Comparison of ENCODE assay signal across 9 mouse cellular contexts in the genomic region with DNA sequence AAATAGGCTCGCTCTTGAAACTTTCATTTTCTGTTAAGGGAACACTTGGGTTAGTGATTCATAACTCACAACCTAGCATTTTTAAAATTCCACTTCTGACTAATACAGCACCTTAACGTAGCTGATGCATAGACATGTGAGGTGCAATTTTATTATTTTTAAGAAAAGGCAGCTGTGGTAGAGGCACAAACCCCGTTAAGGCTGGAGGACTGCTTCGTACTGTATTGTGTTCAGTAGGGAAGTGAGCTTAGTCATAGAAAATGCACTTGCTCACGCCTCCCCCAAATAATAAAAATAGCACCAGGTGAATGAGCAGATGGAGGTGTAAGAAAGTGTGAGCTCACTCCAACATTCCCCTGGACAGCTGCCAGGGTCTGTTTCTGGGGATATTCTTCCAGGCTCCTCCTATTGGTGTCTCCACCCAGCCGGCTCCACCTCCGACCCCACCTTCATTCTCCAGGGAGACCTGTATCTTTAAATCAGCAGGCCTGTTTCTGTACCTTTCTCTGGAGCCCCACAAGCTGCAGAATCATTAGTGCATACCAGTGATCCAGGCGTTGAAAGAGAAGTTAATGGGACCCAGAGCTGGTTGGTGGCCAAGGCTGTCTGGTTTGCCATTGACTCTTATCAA. TPM values are rescaled to one million over a fixed set of nuclear protein-coding genes. Genes with fewer than 3 reads are reported as not detected.
DNase-seq lines count a peak whose midpoint lies in the region; ATAC-seq lines count a peak whose summit lies in the region.
"Had no signal": no experiment of that assay in that cellular context is flagged by ENCODE, and none has a peak within 500 bp of the region (broad histone marks: within the 10 kb centered on the region; RNA-seq: fewer than 3 reads in every experiment).

No protein-coding gene starts in this region.

- H3K4me3 ChIP-seq in heart, embryonic 12.5 days: no peak overlapping the region
- no peak overlapping the region for H3K4me3 ChIP-seq in heart, embryonic 14.5 days (ENCODE audit: control insufficient read depth in 1 of 2, insufficient read depth in 1 of 2, low read depth in 1 of 2, low read length in 2 of 2)

- 45% methylated on average over 8 of the region's 8 CpGs for WGBS in heart, embryonic 12.5 days
- WGBS in heart, embryonic 14.5 days: 24% methylated on average over 8 of the region's 8 CpGs
- WGBS in large intestine, adult 2 months: 20% methylated on average over 8 of the region's 8 CpGs

- H3K4me1 ChIP-seq in heart, embryonic 12.5 days (replicated peaks): peaks cover 28% of the 10 kb centered on the region
- H3K4me1 ChIP-seq in heart, embryonic 14.5 days (ENCODE audit: control insufficient read depth in 2 of 2, insufficient read depth in 2 of 2, low read length in 2 of 2): peaks cover 22 to 30% of the 10 kb centered on the region in 2 experiments

- H3K27ac ChIP-seq in heart, embryonic 12.5 days (ENCODE audit: poor library complexity, severe bottlenecking): peak overlapping the region; percentile 71
- H3K27ac ChIP-seq in heart, embryonic 14.5 days (replicated peaks in 1 of 2; ENCODE audit: control insufficient read depth in 1 of 2, insufficient read depth in 1 of 2, low read depth in 2 of 2, low read length in 2 of 2): peak overlapping the region; percentile 75 to 85

- no peaks in the 10 kb centered on the region for H3K27me3 ChIP-seq in heart, embryonic 12.5 days (replicated peaks)
- H3K27me3 ChIP-seq in heart, embryonic 14.5 days (ENCODE audit: control insufficient read depth, insufficient read depth, low read length): no peaks in the 10 kb centered on the region

- peak overlapping the region; percentile 40 for H3K4me2 ChIP-seq in heart, embryonic 12.5 days
- peak overlapping the region; percentile 53 for H3K4me2 ChIP-seq in heart, embryonic 14.5 days (ENCODE audit: low read length)

- H3K9me3 ChIP-seq in heart, embryonic 12.5 days (replicated peaks): no peaks in the 10 kb centered on the region
- 0 out of 2 replicates have a peak, but pooled peaks cover 1% of the 10 kb centered on the region for H3K9me3 ChIP-seq in heart, embryonic 14.5 days (ENCODE audit: control insufficient read depth, low read length)
- H3K9me3 ChIP-seq: G1E had no signal

- intact Hi-C loops in heart, postnatal 36 days (cut with DNase I): no loop called here

- no peaks in the 10 kb centered on the region for H3K36me3 ChIP-seq in heart, embryonic 12.5 days
- H3K36me3 ChIP-seq in heart, embryonic 14.5 days (ENCODE audit: control insufficient read depth, insufficient read depth, low read length): no peaks in the 10 kb centered on the region
- H3K36me3 ChIP-seq: G1E had no signal

- no peak for DNase-seq in heart, postnatal 36 days
- peak; percentile 18 for DNase-seq in c-Kit-positive CD71-positive TER-119-positive erythroid progenitor cells, embryonic 14.5 days (ENCODE audit: low spot score)
- DNase-seq in large intestine, adult 2 months (ENCODE audit: low read depth, low spot score): peak; percentile 78
- peak; percentile 44 for DNase-seq in lung, postnatal 14 days
- DNase-seq in gastrocnemius, postnatal 10 days: no peak
- no peak for DNase-seq in gastrocnemius, adult 18-20 months (ENCODE audit: low spot score)

- peak; percentile 11; the same call in 1 of the 2 replicates for ATAC-seq in heart, embryonic 12.5 days (ENCODE audit: insufficient number of reproducible peaks, low FRiP score)
- ATAC-seq in heart, embryonic 14.5 days (ENCODE audit: insufficient number of reproducible peaks, insufficient read depth, low FRiP score, low read depth): peak; percentile 64

- no peak overlapping the region for H3K9ac ChIP-seq in heart, embryonic 12.5 days
- peak overlapping the region; percentile 27; the same call in 1 of the 2 replicates for H3K9ac ChIP-seq in heart, embryonic 14.5 days (ENCODE audit: low read length)

RNA-seq across cellular contexts. Expression of a gene that starts 34.4 kb away (rescaled TPM):
- polyA plus RNA-seq in heart, embryonic 12.5 days (2016; fragmentation: Nextera tagmentation; extraction: Ambion mirVana): 10.4 and 10.6 TPM in 2 replicates
- total RNA-seq in heart, postnatal 36 days (2021): 10 to 100 TPM; 47.6 to 49.5 TPM
- polyA plus RNA-seq in heart, embryonic 14.5 days (2014; fragmentation: Nextera tagmentation; extraction: Ambion mirVana): 11.9 and 12.9 TPM in 2 replicates
- polyA plus RNA-seq in large intestine, adult 2 months (2012; rRNA removed): 5.6 and 7.6 TPM in 2 replicates
- total RNA-seq in gastrocnemius, postnatal 10 days (2021): 10 to 100 TPM; 39.2 to 41.6 TPM
- 10 to 100 TPM; 61.6 to 71.1 TPM for total RNA-seq in gastrocnemius, adult 18-20 months (2021)

Comparison
In these comparisons a context has a peak if more than half of its experiments do, and no peak if none do; other contexts are left out.
1. DNase-seq: peak in c-Kit-positive CD71-positive TER-119-positive erythroid progenitor cells, embryonic 14.5 days (single experiment), large intestine, adult 2 months (single experiment) and lung, postnatal 14 days (single experiment); none in heart, postnatal 36 days (0 of 2), gastrocnemius, postnatal 10 days (single experiment) and gastrocnemius, adult 18-20 months (single experiment).